ENCODE assay signal across 8 mouse cellular contexts in genomic region chr10:77582285-77582618, GRCm38 (mm10). TPM values are rescaled to one million over a fixed set of nuclear protein-coding genes. Genes with fewer than 3 reads are reported as not detected.
DNase-seq lines count a peak whose midpoint lies in the region; ATAC-seq and TF ChIP-seq lines count a peak whose summit lies in the region.

No protein-coding gene starts in this region.

- no peaks in the 10 kb centered on the region for H3K9me3 ChIP-seq in kidney, embryonic 16.5 days (ENCODE audit: low read length)
- H3K9me3 ChIP-seq in embryonic facial prominence, embryonic 10.5 days = no peaks in the 10 kb centered on the region
- no peaks in the 10 kb centered on the region for H3K9me3 ChIP-seq in intestine, embryonic 15.5 days
- no peaks in the 10 kb centered on the region for H3K9me3 ChIP-seq in midbrain, postnatal 0 days (ENCODE audit: low read length)

- H3K9ac ChIP-seq in kidney, embryonic 16.5 days (replicated peaks; ENCODE audit: low read length) = peak overlapping the region; percentile 88
- H3K9ac ChIP-seq in intestine, embryonic 15.5 days = peak overlapping the region; percentile 95
- H3K9ac ChIP-seq in midbrain, postnatal 0 days (replicated peaks; ENCODE audit: low read length, poor library complexity, severe bottlenecking) = peak overlapping the region; percentile 67

- no peak for TF ChIP-seq CTCF in midbrain, postnatal 0 days (IDR thresholded peaks at IDR 0.05)

- peak overlapping the region; percentile 98 for H3K27ac ChIP-seq in kidney, embryonic 16.5 days (ENCODE audit: low read length)
- H3K27ac ChIP-seq in embryonic facial prominence, embryonic 10.5 days (replicated peaks) = peak overlapping the region; percentile 92
- peak overlapping the region; percentile 96 for H3K27ac ChIP-seq in intestine, embryonic 15.5 days
- H3K27ac ChIP-seq in midbrain, postnatal 0 days (ENCODE audit: low read depth, low read length) = no peak overlapping the region

- under 1% methylated on average over 8 of the region's 8 CpGs for WGBS in kidney, embryonic 16.5 days
- 12% methylated on average over 8 of the region's 8 CpGs for WGBS in embryonic facial prominence, embryonic 10.5 days
- 7% methylated on average over 8 of the region's 8 CpGs for WGBS in intestine, embryonic 15.5 days
- WGBS in midbrain, postnatal 0 days = 11% methylated on average over 8 of the region's 8 CpGs

- H3K36me3 ChIP-seq in kidney, embryonic 16.5 days (ENCODE audit: insufficient read depth, low read length) = no peaks in the 10 kb centered on the region
- peaks cover 12% of the 10 kb centered on the region for H3K36me3 ChIP-seq in embryonic facial prominence, embryonic 10.5 days (replicated peaks)
- no peaks in the 10 kb centered on the region for H3K36me3 ChIP-seq in intestine, embryonic 15.5 days
- peaks cover 3% of the 10 kb centered on the region for H3K36me3 ChIP-seq in midbrain, postnatal 0 days (ENCODE audit: insufficient read depth, low read length)

- peak; percentile 9 for ATAC-seq in kidney, embryonic 16.5 days (ENCODE audit: low FRiP score, low TSS enrichment)
- peak; percentile 39 for ATAC-seq in intestine, embryonic 15.5 days
- no peak for ATAC-seq in midbrain, postnatal 0 days (ENCODE audit: low FRiP score)

- peak overlapping the region; percentile 95 for H3K4me2 ChIP-seq in kidney, embryonic 16.5 days (replicated peaks; ENCODE audit: low read depth, low read length)
- H3K4me2 ChIP-seq in intestine, embryonic 15.5 days (replicated peaks) = peak overlapping the region; percentile 78
- peak overlapping the region; percentile 88 for H3K4me2 ChIP-seq in midbrain, postnatal 0 days (ENCODE audit: low read depth, low read length, poor library complexity, severe bottlenecking)

- H3K4me3 ChIP-seq in kidney, embryonic 16.5 days (ENCODE audit: low read length) = peak overlapping the region; percentile 94
- H3K4me3 ChIP-seq in embryonic facial prominence, embryonic 10.5 days = peak overlapping the region; percentile 75
- H3K4me3 ChIP-seq in intestine, embryonic 15.5 days (replicated peaks) = peak overlapping the region; percentile 93
- H3K4me3 ChIP-seq in midbrain, postnatal 0 days (ENCODE audit: low read depth, low read length) = peak overlapping the region; percentile 97

- DNase-seq in kidney, adult 9 months = no peak
- DNase-seq in embryonic facial prominence, embryonic 10.5 days (ENCODE audit: low spot score) = no peak
- no peak for DNase-seq in midbrain, postnatal 0 days (ENCODE audit: low spot score)
- DNase-seq in layer of hippocampus, postnatal 14 days (ENCODE audit: low spot score in 2 of 2) = no peak
- DNase-seq in spleen, adult 18-20 months = no peak
- no peak for DNase-seq in layer of hippocampus, adult 9-10 months (ENCODE audit: low spot score)

- H3K4me1 ChIP-seq in kidney, embryonic 16.5 days (ENCODE audit: insufficient read depth, low read length) = peaks cover 24% of the 10 kb centered on the region
- H3K4me1 ChIP-seq in embryonic facial prominence, embryonic 10.5 days = peaks cover 37% of the 10 kb centered on the region
- H3K4me1 ChIP-seq in intestine, embryonic 15.5 days (replicated peaks) = peaks cover 30% of the 10 kb centered on the region
- peaks cover 6% of the 10 kb centered on the region; the same call in 1 of the 2 replicates for H3K4me1 ChIP-seq in midbrain, postnatal 0 days (ENCODE audit: insufficient read depth, low read length)

- H3K27me3 ChIP-seq in kidney, embryonic 16.5 days (ENCODE audit: insufficient read depth, low read length) = no peaks in the 10 kb centered on the region
- no peaks in the 10 kb centered on the region for H3K27me3 ChIP-seq in embryonic facial prominence, embryonic 10.5 days (replicated peaks; ENCODE audit: low read depth, poor library complexity, severe bottlenecking)
- H3K27me3 ChIP-seq in intestine, embryonic 15.5 days (replicated peaks) = no peaks in the 10 kb centered on the region
- no peaks in the 10 kb centered on the region for H3K27me3 ChIP-seq in midbrain, postnatal 0 days (ENCODE audit: insufficient read depth, low read length)

RNA-seq across cellular contexts. Expression of gene Pttg1ip, which starts 0.7 kb away (rescaled TPM):
- 194 and 206 TPM in 2 replicates for polyA plus RNA-seq in kidney, embryonic 16.5 days (2015; fragmentation: Nextera tagmentation; extraction: Ambion mirVana)
- 65.6 and 71.0 TPM in 2 replicates for polyA plus RNA-seq in embryonic facial prominence, embryonic 10.5 days (2016; fragmentation: Nextera tagmentation; extraction: Ambion mirVana)
- polyA plus RNA-seq in intestine, embryonic 15.5 days (2015; fragmentation: Nextera tagmentation; extraction: Ambion mirVana) = 146 and 156 TPM in 2 replicates
- total RNA-seq in midbrain, postnatal 0 days (2014; rRNA removed) = 87.2 and 116 TPM in 2 replicates
- polyA plus RNA-seq in midbrain, postnatal 0 days (2015; fragmentation: Nextera tagmentation; extraction: Ambion mirVana) = 74.7 and 79.0 TPM in 2 replicates
- total RNA-seq in layer of hippocampus, postnatal 14 days (2021) = 10 to 100 TPM; 77.4 to 79.9 TPM

RNA-seq across cellular contexts. Expression of gene Sumo3, which starts 23.6 kb away (rescaled TPM):
- 365 and 369 TPM in 2 replicates for polyA plus RNA-seq in kidney, embryonic 16.5 days (2015; fragmentation: Nextera tagmentation; extraction: Ambion mirVana)
- 419 and 445 TPM in 2 replicates for polyA plus RNA-seq in embryonic facial prominence, embryonic 10.5 days (2016; fragmentation: Nextera tagmentation; extraction: Ambion mirVana)
- 338 and 345 TPM in 2 replicates for polyA plus RNA-seq in intestine, embryonic 15.5 days (2015; fragmentation: Nextera tagmentation; extraction: Ambion mirVana)
- total RNA-seq in midbrain, postnatal 0 days (2014; rRNA removed) = 167 and 306 TPM in 2 replicates
- polyA plus RNA-seq in midbrain, postnatal 0 days (2015; fragmentation: Nextera tagmentation; extraction: Ambion mirVana) = 385 and 389 TPM in 2 replicates
- total RNA-seq in layer of hippocampus, postnatal 14 days (2021) = 100 to 1,000 TPM; 116 to 134 TPM

RNA-seq across cellular contexts. Expression of gene Gm49325, which starts 23.7 kb away (rescaled TPM):
- 2.2 TPM in 1 of 2 replicates, not detected in the other for polyA plus RNA-seq in kidney, embryonic 16.5 days (2015; fragmentation: Nextera tagmentation; extraction: Ambion mirVana)
- polyA plus RNA-seq in embryonic facial prominence, embryonic 10.5 days (2016; fragmentation: Nextera tagmentation; extraction: Ambion mirVana) = 1.9 and 8.0 TPM in 2 replicates
- polyA plus RNA-seq in intestine, embryonic 15.5 days (2015; fragmentation: Nextera tagmentation; extraction: Ambion mirVana) = 4.1 and 5.4 TPM in 2 replicates
- not detected in 2 replicates for total RNA-seq in midbrain, postnatal 0 days (2014; rRNA removed)
- 6.9 and 10.5 TPM in 2 replicates for polyA plus RNA-seq in midbrain, postnatal 0 days (2015; fragmentation: Nextera tagmentation; extraction: Ambion mirVana)
- 10 to 100 TPM; 12.6 to 19.9 TPM for total RNA-seq in layer of hippocampus, postnatal 14 days (2021)

RNA-seq across cellular contexts. Expression of gene Ube2g2, which starts 39.8 kb away (rescaled TPM):
- 78.8 and 90.2 TPM in 2 replicates for polyA plus RNA-seq in kidney, embryonic 16.5 days (2015; fragmentation: Nextera tagmentation; extraction: Ambion mirVana)
- 98.9 and 101 TPM in 2 replicates for polyA plus RNA-seq in embryonic facial prominence, embryonic 10.5 days (2016; fragmentation: Nextera tagmentation; extraction: Ambion mirVana)
- polyA plus RNA-seq in intestine, embryonic 15.5 days (2015; fragmentation: Nextera tagmentation; extraction: Ambion mirVana) = 65.0 and 70.3 TPM in 2 replicates
- total RNA-seq in midbrain, postnatal 0 days (2014; rRNA removed) = 39.3 and 41.8 TPM in 2 replicates
- polyA plus RNA-seq in midbrain, postnatal 0 days (2015; fragmentation: Nextera tagmentation; extraction: Ambion mirVana) = 67.2 and 70.6 TPM in 2 replicates
- 10 to 100 TPM; 63.9 to 69.0 TPM for total RNA-seq in layer of hippocampus, postnatal 14 days (2021)

RNA-seq across cellular contexts. Expression of gene Itgb2, which starts 52.2 kb away (rescaled TPM):
- 1.6 and 1.7 TPM in 2 replicates for polyA plus RNA-seq in kidney, embryonic 16.5 days (2015; fragmentation: Nextera tagmentation; extraction: Ambion mirVana)
- 0.60 and 1.3 TPM in 2 replicates for polyA plus RNA-seq in embryonic facial prominence, embryonic 10.5 days (2016; fragmentation: Nextera tagmentation; extraction: Ambion mirVana)
- polyA plus RNA-seq in intestine, embryonic 15.5 days (2015; fragmentation: Nextera tagmentation; extraction: Ambion mirVana) = 3.2 and 3.7 TPM in 2 replicates
- total RNA-seq in midbrain, postnatal 0 days (2014; rRNA removed) = 0.55 and 1.7 TPM in 2 replicates
- polyA plus RNA-seq in midbrain, postnatal 0 days (2015; fragmentation: Nextera tagmentation; extraction: Ambion mirVana) = 0.69 and 1.2 TPM in 2 replicates
- 1 to 10 TPM; 2.2 to 3.1 TPM for total RNA-seq in layer of hippocampus, postnatal 14 days (2021)
